Mouse (Mus musculus): ENCODE results near the gene Siva1. TPM values are rescaled to one million over a fixed set of nuclear protein-coding genes. Genes with fewer than 3 reads are reported as not detected.

The Siva1 gene
- polyA plus RNA-seq, 1 experiment from 2014 or later: 178 TPM

GRCm38 (mm10) chr12:112643126-112643525 lies 1.4 kb upstream of the Siva1 start:
- Histone ChIP-seq H3K4me1 (replicated peaks; ENCODE audit: control insufficient read depth, insufficient read depth, low read length) (peaks cover 4% of the 10 kb centered on the region), H3K36me3 (ENCODE audit: control insufficient read depth, insufficient read depth, low read length) (0 out of 2 replicates have a peak, but pooled peaks cover 3% of the 10 kb centered on the region), H3K27ac (ENCODE audit: low read depth, low read length) (no peak overlapping the region), H3K4me2 (replicated peaks; ENCODE audit: low read depth, low read length) (no peak overlapping the region), H3K9ac (ENCODE audit: low read depth, low read length) (no peak overlapping the region), H3K27me3 (ENCODE audit: control insufficient read depth, insufficient read depth, low read length) (no peaks in the 10 kb centered on the region), H3K9me3 (ENCODE audit: control insufficient read depth, low read length) (no peaks in the 10 kb centered on the region), H3K4me3 (ENCODE audit: low read depth, low read length) (no peak overlapping the region)
- DNase-seq (ENCODE audit: low spot score) (no peak), ATAC-seq (ENCODE audit: low FRiP score) (no peak)
- WGBS: 92% methylated on average over 6 of the region's 6 CpGs

GRCm38 (mm10) chr12:112644855-112645506 lies 502 bp downstream of the Siva1 start:
- DNase-seq (ENCODE audit: low spot score) (no peak), ATAC-seq (ENCODE audit: low FRiP score) (peak; percentile 60)
- H3K9ac ChIP-seq (ENCODE audit: low read depth, low read length): peak overlapping the region; percentile 78
- peaks cover 4% of the 10 kb centered on the region for H3K4me1 ChIP-seq (replicated peaks; ENCODE audit: control insufficient read depth, insufficient read depth, low read length)
- H3K27me3 ChIP-seq (ENCODE audit: control insufficient read depth, insufficient read depth, low read length): no peaks in the 10 kb centered on the region
- H3K9me3 ChIP-seq (ENCODE audit: control insufficient read depth, low read length): no peaks in the 10 kb centered on the region
- WGBS: under 1% methylated on average over 75 of the region's 75 CpGs
- peak overlapping the region; percentile 71 for H3K4me3 ChIP-seq (ENCODE audit: low read depth, low read length)
- H3K4me2 ChIP-seq (replicated peaks; ENCODE audit: low read depth, low read length): peak overlapping the region; percentile 84
- peak overlapping the region; percentile 77 for H3K27ac ChIP-seq (ENCODE audit: low read depth, low read length)
- H3K36me3 ChIP-seq (ENCODE audit: control insufficient read depth, insufficient read depth, low read length): 0 out of 2 replicates have a peak, but pooled peaks cover 9% of the 10 kb centered on the region

GRCm38 (mm10) chr12:112646139-112646538 lies 1.7 kb downstream of the Siva1 start:
- Histone ChIP-seq H3K27ac (ENCODE audit: low read depth, low read length) (no peak overlapping the region), H3K4me1 (replicated peaks; ENCODE audit: control insufficient read depth, insufficient read depth, low read length) (peaks cover 4% of the 10 kb centered on the region), H3K4me2 (replicated peaks; ENCODE audit: low read depth, low read length) (peak overlapping the region; percentile 84), H3K9ac (ENCODE audit: low read depth, low read length) (peak overlapping the region; percentile 78), H3K27me3 (ENCODE audit: control insufficient read depth, insufficient read depth, low read length) (no peaks in the 10 kb centered on the region), H3K4me3 (ENCODE audit: low read depth, low read length) (peak overlapping the region; percentile 71), H3K36me3 (ENCODE audit: control insufficient read depth, insufficient read depth, low read length) (0 out of 2 replicates have a peak, but pooled peaks cover 9% of the 10 kb centered on the region), H3K9me3 (ENCODE audit: control insufficient read depth, low read length) (no peaks in the 10 kb centered on the region)
- 63% methylated on average over 6 of the region's 6 CpGs for WGBS
- no peak for DNase-seq (ENCODE audit: low spot score)
- ATAC-seq (ENCODE audit: low FRiP score): no peak

GRCm38 (mm10) chr12:112648081-112648480 lies 3.6 kb downstream of the Siva1 start:
- Histone ChIP-seq H3K4me1 (replicated peaks; ENCODE audit: control insufficient read depth, insufficient read depth, low read length) (peaks cover 4% of the 10 kb centered on the region), H3K27me3 (ENCODE audit: control insufficient read depth, insufficient read depth, low read length) (no peaks in the 10 kb centered on the region), H3K9me3 (ENCODE audit: control insufficient read depth, low read length) (no peaks in the 10 kb centered on the region), H3K36me3 (ENCODE audit: control insufficient read depth, insufficient read depth, low read length) (0 out of 2 replicates have a peak, but pooled peaks cover 9% of the 10 kb centered on the region), H3K4me3 (ENCODE audit: low read depth, low read length) (no peak overlapping the region), H3K9ac (ENCODE audit: low read depth, low read length) (no peak overlapping the region), H3K4me2 (replicated peaks; ENCODE audit: low read depth, low read length) (no peak overlapping the region), H3K27ac (ENCODE audit: low read depth, low read length) (no peak overlapping the region)
- ATAC-seq (ENCODE audit: low FRiP score): no peak
- 96% methylated on average over 5 of the region's 5 CpGs for WGBS
- DNase-seq (ENCODE audit: low spot score): no peak

- Histone ChIP-seq H3K4me1 (replicated peaks; ENCODE audit: control insufficient read depth, insufficient read depth, low read length) (peaks cover 2% of the 10 kb centered on the region), H3K36me3 (ENCODE audit: control insufficient read depth, insufficient read depth, low read length) (peaks cover 11% of the 10 kb centered on the region; the same call in 1 of the 2 replicates), H3K27me3 (ENCODE audit: control insufficient read depth, insufficient read depth, low read length) (no peaks in the 10 kb centered on the region), H3K9me3 (ENCODE audit: control insufficient read depth, low read length) (no peaks in the 10 kb centered on the region), H3K4me2 (replicated peaks; ENCODE audit: low read depth, low read length) (no peak overlapping the region), H3K9ac (ENCODE audit: low read depth, low read length) (no peak overlapping the region), H3K4me3 (ENCODE audit: low read depth, low read length) (no peak overlapping the region), H3K27ac (ENCODE audit: low read depth, low read length) (no peak overlapping the region)
- ATAC-seq (ENCODE audit: low FRiP score): no peak
- whole genome bisulfite sequencing: 88% methylated on average over 5 of the region's 5 CpGs
- DNase-seq (ENCODE audit: low spot score): no peak
Measured at GRCm38 (mm10) chr12:112651778-112652439, 7.4 kb downstream of the Siva1 start.

- no peak overlapping the region for H3K27ac ChIP-seq (ENCODE audit: low read depth, low read length)
- WGBS: 56% methylated on average over 7 of the region's 7 CpGs
- ATAC-seq (ENCODE audit: low FRiP score): peak; percentile 72
- no peaks in the 10 kb centered on the region for H3K27me3 ChIP-seq (ENCODE audit: control insufficient read depth, insufficient read depth, low read length)
- no peak overlapping the region for H3K9ac ChIP-seq (ENCODE audit: low read depth, low read length)
- peaks cover 20% of the 10 kb centered on the region for H3K36me3 ChIP-seq (ENCODE audit: control insufficient read depth, insufficient read depth, low read length)
- H3K9me3 ChIP-seq (ENCODE audit: control insufficient read depth, low read length): no peaks in the 10 kb centered on the region
- H3K4me1 ChIP-seq (replicated peaks; ENCODE audit: control insufficient read depth, insufficient read depth, low read length): peaks cover 2% of the 10 kb centered on the region
- no peak overlapping the region for H3K4me2 ChIP-seq (replicated peaks; ENCODE audit: low read depth, low read length)
- peak; percentile 92 for DNase-seq (ENCODE audit: low spot score)
- no peak overlapping the region for H3K4me3 ChIP-seq (ENCODE audit: low read depth, low read length)
Measured at GRCm38 (mm10) chr12:112653157-112653824, 8.8 kb downstream of the Siva1 start.

GRCm38 (mm10) chr12:112654076-112654475 lies 9.6 kb downstream of the Siva1 start:
- DNase-seq (ENCODE audit: low spot score) (no peak), ATAC-seq (ENCODE audit: low FRiP score) (no peak)
- no peak overlapping the region for H3K4me3 ChIP-seq (ENCODE audit: low read depth, low read length)
- H3K9me3 ChIP-seq (ENCODE audit: control insufficient read depth, low read length): no peaks in the 10 kb centered on the region
- H3K9ac ChIP-seq (ENCODE audit: low read depth, low read length): no peak overlapping the region
- no peak overlapping the region for H3K27ac ChIP-seq (ENCODE audit: low read depth, low read length)
- 91% methylated on average over 5 of the region's 5 CpGs for WGBS
- no peaks in the 10 kb centered on the region for H3K27me3 ChIP-seq (ENCODE audit: control insufficient read depth, insufficient read depth, low read length)
- H3K36me3 ChIP-seq (ENCODE audit: control insufficient read depth, insufficient read depth, low read length): peaks cover 23% of the 10 kb centered on the region
- no peak overlapping the region for H3K4me2 ChIP-seq (replicated peaks; ENCODE audit: low read depth, low read length)
- H3K4me1 ChIP-seq (replicated peaks; ENCODE audit: control insufficient read depth, insufficient read depth, low read length): peaks cover 2% of the 10 kb centered on the region

- no peaks in the 10 kb centered on the region for H3K9me3 ChIP-seq (ENCODE audit: control insufficient read depth, low read length)
- no peak overlapping the region for H3K9ac ChIP-seq (ENCODE audit: low read depth, low read length)
- DNase-seq (ENCODE audit: low spot score): no peak
- H3K36me3 ChIP-seq (ENCODE audit: control insufficient read depth, insufficient read depth, low read length): peaks cover 24% of the 10 kb centered on the region
- WGBS: 98% methylated on average over 7 of the region's 7 CpGs
- no peak overlapping the region for H3K4me2 ChIP-seq (replicated peaks; ENCODE audit: low read depth, low read length)
- no peak overlapping the region for H3K27ac ChIP-seq (ENCODE audit: low read depth, low read length)
- ATAC-seq (ENCODE audit: low FRiP score): no peak
- H3K4me3 ChIP-seq (ENCODE audit: low read depth, low read length): no peak overlapping the region
- H3K27me3 ChIP-seq (ENCODE audit: control insufficient read depth, insufficient read depth, low read length): no peaks in the 10 kb centered on the region
- peaks cover 25% of the 10 kb centered on the region for H3K4me1 ChIP-seq (replicated peaks; ENCODE audit: control insufficient read depth, insufficient read depth, low read length)
Measured at GRCm38 (mm10) chr12:112658619-112659018, 14.1 kb downstream of the Siva1 start.
